Mouse (Mus musculus) ES-Bruce4 (cell line): Measurements from ENCODE around the gene L3mbtl4.
"Not testable (repeated sequence)": the region's sequence is repeated elsewhere in the genome, so short reads cannot be mapped to it uniquely, and the experiment has no call there.

Experiments
- CTCF ChIP-seq: IDR thresholded peaks from one replicate; pipeline ENCODE4 v1.8.1; 2011; ENCODE audit warnings: low read depth, low read length
- POLR2A ChIP-seq: IDR thresholded peaks from one replicate; pipeline ENCODE4 v1.8.1; 2011; ENCODE audit warnings: low read length; ENCODE audit not compliant: insufficient read depth

DNA sequence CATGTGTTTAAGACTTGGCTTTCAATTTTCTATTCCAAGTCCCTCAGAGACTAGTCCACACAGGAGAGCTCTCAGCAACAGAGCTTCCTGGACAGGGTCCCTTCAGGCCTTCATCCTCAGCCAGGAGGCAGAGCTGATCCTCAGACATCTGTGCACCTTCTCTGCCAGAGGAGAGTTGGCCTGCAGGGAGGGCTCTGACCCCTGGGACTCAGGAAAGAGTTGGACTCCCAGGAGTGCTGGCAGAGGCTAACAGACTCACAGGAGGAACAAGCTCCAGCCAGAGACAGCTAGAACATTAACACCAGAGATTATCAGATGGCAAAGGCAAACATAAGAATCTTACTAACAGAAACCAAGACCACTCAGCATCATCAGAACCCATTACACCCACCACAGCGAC, 133.5 kb downstream of the L3mbtl4 start:
- TF ChIP-seq CTCF, POLR2A: not testable (repeated sequence)
